Mouse (Mus musculus): ENCODE results near the gene Cxcl17.

DNA sequence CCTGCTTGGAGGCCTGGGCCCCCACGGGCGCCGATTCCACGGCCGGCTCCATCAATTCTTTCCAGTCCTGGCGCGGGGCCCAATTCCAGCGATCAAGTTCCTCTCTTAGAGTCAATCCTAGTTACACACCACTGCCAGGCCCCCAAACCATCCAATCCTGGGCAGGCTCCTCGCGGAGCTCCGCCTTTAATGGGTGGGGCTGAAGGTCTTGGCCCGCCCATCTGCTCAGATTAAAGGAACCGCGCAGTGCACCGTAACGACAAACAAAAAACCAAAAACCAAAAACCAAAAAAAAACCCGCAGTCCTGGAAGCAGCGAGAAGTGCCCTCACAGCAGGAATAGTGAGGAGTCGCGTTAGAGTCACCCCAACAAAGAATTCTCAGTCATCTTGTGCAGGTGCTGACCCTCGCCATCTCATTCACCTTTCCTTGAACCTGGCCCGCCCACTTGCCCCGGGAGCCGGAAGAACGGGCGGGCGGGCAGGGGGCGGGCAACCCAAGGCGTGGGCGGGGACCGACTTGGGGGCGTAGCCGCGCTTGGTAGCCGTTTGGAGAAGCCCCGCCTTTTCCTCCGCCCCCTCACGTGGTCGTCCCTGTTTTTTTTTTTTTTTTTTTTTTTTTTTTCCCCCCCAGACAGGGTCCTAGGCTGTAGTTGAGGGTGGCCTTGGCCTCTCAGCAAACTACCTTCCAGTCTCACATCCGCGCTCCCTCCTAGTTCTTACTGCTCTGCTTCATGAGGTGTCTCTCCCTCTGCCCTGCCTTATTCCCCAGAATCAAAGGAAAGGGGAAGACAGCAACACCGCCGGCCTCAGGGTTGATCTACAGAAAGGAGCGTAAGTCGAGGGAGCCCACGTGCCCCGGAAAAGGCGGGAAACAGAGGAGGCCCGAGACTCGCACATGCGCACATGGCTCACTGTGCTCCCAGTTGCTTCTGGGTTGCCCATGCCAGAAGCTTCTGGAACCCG lies 16.8 kb downstream of the Cxcl17 start:
- TF ChIP-seq GATA1 (IDR thresholded peaks at IDR 0.05; ENCODE audit: borderline replicate concordance, low read length) (no peak), FLI1 (IDR thresholded peaks at IDR 0.05; ENCODE audit: low read length) (no peak)

All from megakaryocyte, embryonic 14.5 days (primary cell).